Mouse (Mus musculus): ENCODE measurements around the gene Tmem138. TPM values are rescaled to one million over a fixed set of nuclear protein-coding genes. Genes with fewer than 3 reads are reported as not detected.
A peak's percentile ranks its signal among the peaks of the same experiment; 100 is the strongest.
"Not testable (repeated sequence)": the region's sequence is repeated elsewhere in the genome, so short reads cannot be mapped to it uniquely, and the experiment has no call there.

Gene Tmem138
- total RNA-seq, 2 experiments from 2014 or later: 8.5 to 39.0 TPM

- ATAC-seq (replicated peaks; ENCODE audit: low FRiP score, poor library complexity, severe bottlenecking): no peak
These were observed 3.6 kb upstream of the Tmem138 start for GRCm38 (mm10) chr19:10580761-10581160.

- no peak for ATAC-seq (replicated peaks; ENCODE audit: low FRiP score, poor library complexity, severe bottlenecking)
These were observed 2.9 kb upstream of the Tmem138 start for GRCm38 (mm10) chr19:10580102-10580501.

GRCm38 (mm10) chr19:10569627-10570026 lies 7.5 kb downstream of the Tmem138 start:
- ATAC-seq (replicated peaks; ENCODE audit: low FRiP score, poor library complexity, severe bottlenecking): no peak

GRCm38 (mm10) chr19:10565217-10565616 lies 11.9 kb downstream of the Tmem138 start:
- ATAC-seq (replicated peaks; ENCODE audit: low FRiP score, poor library complexity, severe bottlenecking): no peak

- ATAC-seq (replicated peaks; ENCODE audit: low FRiP score, poor library complexity, severe bottlenecking): no peak
These were observed 12.9 kb downstream of the Tmem138 start for GRCm38 (mm10) chr19:10564278-10564677.

- no peak for ATAC-seq (replicated peaks; ENCODE audit: low FRiP score, poor library complexity, severe bottlenecking)
These were observed 14.8 kb downstream of the Tmem138 start for GRCm38 (mm10) chr19:10562351-10562750.

GRCm38 (mm10) chr19:10561558-10562314 lies 15.4 kb downstream of the Tmem138 start:
- no peak for ATAC-seq (replicated peaks; ENCODE audit: low FRiP score, poor library complexity, severe bottlenecking)

GRCm38 (mm10) chr19:10560108-10560507 lies 17.1 kb downstream of the Tmem138 start:
- ATAC-seq (replicated peaks; ENCODE audit: low FRiP score, poor library complexity, severe bottlenecking): no peak

- not testable (repeated sequence) for ATAC-seq (replicated peaks; ENCODE audit: low FRiP score, poor library complexity, severe bottlenecking)
These were observed 19.3 kb downstream of the Tmem138 start for GRCm38 (mm10) chr19:10557837-10558375.

- ATAC-seq (replicated peaks; ENCODE audit: low FRiP score, poor library complexity, severe bottlenecking): no peak
These were observed 19.7 kb downstream of the Tmem138 start for GRCm38 (mm10) chr19:10557430-10557829.

- no peak for ATAC-seq (replicated peaks; ENCODE audit: low FRiP score, poor library complexity, severe bottlenecking)
These were observed 20.2 kb downstream of the Tmem138 start for GRCm38 (mm10) chr19:10557001-10557400.

GRCm38 (mm10) chr19:10555624-10556510 lies 21.3 kb downstream of the Tmem138 start, which contains the start of gene Tmem216:
TSS of gene Tmem216 (minus strand) at chr19:10556238.
- peak; percentile 99 for ATAC-seq (replicated peaks; ENCODE audit: low FRiP score, poor library complexity, severe bottlenecking)

- ATAC-seq (replicated peaks; ENCODE audit: low FRiP score, poor library complexity, severe bottlenecking): peak; percentile 70; the same call in 1 of the 2 replicates
These were observed 37.7 kb downstream of the Tmem138 start for GRCm38 (mm10) chr19:10539454-10539853.

GRCm38 (mm10) chr19:10530082-10530481 lies 47.1 kb downstream of the Tmem138 start:
- no peak for ATAC-seq (replicated peaks; ENCODE audit: low FRiP score, poor library complexity, severe bottlenecking)

GRCm38 (mm10) chr19:10525910-10526309 lies 51.3 kb downstream of the Tmem138 start, which contains the start of gene Sdhaf2:
TSS of gene Sdhaf2 (minus strand) at chr19:10526142.
- peak; percentile 37; the same call in 1 of the 2 replicates for ATAC-seq (replicated peaks; ENCODE audit: low FRiP score, poor library complexity, severe bottlenecking)

GRCm38 (mm10) chr19:10525106-10525901 lies 51.9 kb downstream of the Tmem138 start, which contains the start of gene Cpsf7:
TSS of gene Cpsf7 (plus strand) at chr19:10525266.
- peak; percentile 91 for ATAC-seq (replicated peaks; ENCODE audit: low FRiP score, poor library complexity, severe bottlenecking)

- ATAC-seq (replicated peaks; ENCODE audit: low FRiP score, poor library complexity, severe bottlenecking): peak; percentile 45; the same call in 1 of the 2 replicates
These were observed 52.4 kb downstream of the Tmem138 start for GRCm38 (mm10) chr19:10524784-10525105.

- ATAC-seq (replicated peaks; ENCODE audit: low FRiP score, poor library complexity, severe bottlenecking): no peak
These were observed 53.6 kb downstream of the Tmem138 start for GRCm38 (mm10) chr19:10523483-10524080.

- no peak for ATAC-seq (replicated peaks; ENCODE audit: low FRiP score, poor library complexity, severe bottlenecking)
These were observed 55.2 kb downstream of the Tmem138 start for GRCm38 (mm10) chr19:10521926-10522325.
